In the genomic region with DNA sequence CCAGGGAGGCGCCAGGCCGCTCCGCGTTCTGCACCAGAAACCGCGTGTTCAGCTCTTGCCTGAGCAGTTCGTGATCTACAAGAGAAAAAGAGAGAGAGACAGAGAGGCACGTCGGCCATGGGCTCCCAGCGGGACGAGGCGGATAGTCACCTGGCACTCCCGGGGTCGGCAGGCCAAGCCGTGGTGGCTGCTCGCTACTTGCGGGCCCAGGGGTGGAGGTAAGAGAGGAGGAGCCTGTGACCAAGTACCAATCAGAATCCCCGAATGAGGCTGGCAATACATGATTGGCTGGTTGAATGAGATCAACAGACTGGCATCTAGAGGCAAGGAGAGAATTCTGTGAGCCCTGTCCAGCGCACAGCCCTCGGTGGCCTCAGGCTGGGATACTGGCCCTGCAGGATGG, we compare ENCODE assay signal across 10 mouse cellular contexts. TPM values are rescaled to one million over a fixed set of nuclear protein-coding genes. Genes with fewer than 3 reads are reported as not detected.
DNase-seq lines count a peak whose midpoint lies in the region; ATAC-seq and TF ChIP-seq lines count a peak whose summit lies in the region.
"Had no signal": no experiment of that assay in that cellular context is flagged by ENCODE, and none has a peak within 500 bp of the region (broad histone marks: within the 10 kb centered on the region; RNA-seq: fewer than 3 reads in every experiment).

No protein-coding gene starts in this region.

- H3K4me1 ChIP-seq in kidney, adult 2 months (ENCODE audit: control insufficient read depth, insufficient read depth, low read length) = no peaks in the 10 kb centered on the region
- no peaks in the 10 kb centered on the region; the same call in 1 of the 2 replicates for H3K4me1 ChIP-seq in forebrain, embryonic 14.5 days (ENCODE audit: control insufficient read depth, insufficient read depth, low read length)
- H3K4me1 ChIP-seq in midbrain, embryonic 15.5 days = no peaks in the 10 kb centered on the region

- H3K27me3 ChIP-seq in kidney, adult 2 months (replicated peaks; ENCODE audit: control insufficient read depth, insufficient read depth, low read length) = no peaks in the 10 kb centered on the region
- H3K27me3 ChIP-seq in forebrain, embryonic 14.5 days (replicated peaks; ENCODE audit: control insufficient read depth, insufficient read depth, low read length) = no peaks in the 10 kb centered on the region
- no peaks in the 10 kb centered on the region for H3K27me3 ChIP-seq in midbrain, embryonic 15.5 days (replicated peaks)

- H3K36me3 ChIP-seq in kidney, adult 2 months (ENCODE audit: control insufficient read depth, insufficient read depth, low read length) = 0 out of 2 replicates have a peak, but pooled peaks cover 2% of the 10 kb centered on the region
- peaks cover 71% of the 10 kb centered on the region for H3K36me3 ChIP-seq in forebrain, embryonic 14.5 days (ENCODE audit: control insufficient read depth, insufficient read depth, low read length)
- H3K36me3 ChIP-seq in midbrain, embryonic 15.5 days (replicated peaks) = peaks cover 21% of the 10 kb centered on the region

- no peak for TF ChIP-seq POLR2A in kidney, adult 2 months (IDR thresholded peaks at IDR 0.05; ENCODE audit: low read depth, low read length)

- no peak overlapping the region for H3K9ac ChIP-seq in forebrain, embryonic 14.5 days (ENCODE audit: low read length)
- H3K9ac ChIP-seq in midbrain, embryonic 15.5 days = no peak overlapping the region
- H3K9ac ChIP-seq: liver, embryonic 14.5 days had no signal

- 69% methylated on average over 20 of the region's 20 CpGs for WGBS in kidney, adult 2 months
- 37% methylated on average over 20 of the region's 20 CpGs for WGBS in forebrain, embryonic 14.5 days
- 35% methylated on average over 20 of the region's 20 CpGs for WGBS in midbrain, embryonic 15.5 days

- H3K4me3 ChIP-seq in kidney, adult 2 months (ENCODE audit: insufficient read depth, low read depth, low read length) = no peak overlapping the region
- H3K4me3 ChIP-seq in forebrain, embryonic 14.5 days (ENCODE audit: low read depth, low read length) = no peak overlapping the region
- no peak overlapping the region for H3K4me3 ChIP-seq in midbrain, embryonic 15.5 days

- no peak for TF ChIP-seq CTCF in kidney, adult 2 months (conservative IDR thresholded peaks at IDR 0.05; ENCODE audit: insufficient read depth, insufficient read length, low read depth, low read length)

- ATAC-seq in forebrain, embryonic 14.5 days = peak; percentile 22
- ATAC-seq in midbrain, embryonic 15.5 days (replicated peaks) = 0 out of 2 replicates have a peak, but pooled peaks have one; percentile 30

- no peak overlapping the region for H3K27ac ChIP-seq in kidney, adult 2 months (ENCODE audit: insufficient read depth, low read depth, low read length)
- H3K27ac ChIP-seq in forebrain, embryonic 14.5 days (ENCODE audit: low read depth, low read length) = no peak overlapping the region
- H3K27ac ChIP-seq in midbrain, embryonic 15.5 days = no peak overlapping the region
- H3K27ac ChIP-seq: liver, embryonic 14.5 days had no signal

- no peaks in the 10 kb centered on the region for H3K9me3 ChIP-seq in forebrain, embryonic 14.5 days (replicated peaks; ENCODE audit: control insufficient read depth, low read length)
- H3K9me3 ChIP-seq in midbrain, embryonic 15.5 days = no peaks in the 10 kb centered on the region

- peak; percentile 56 for DNase-seq in cerebellum, adult 9-11 months
- DNase-seq in cerebellum, adult 11-12 months = no peak
- peak; percentile 21 to 23 for DNase-seq in kidney, postnatal 4 days
- DNase-seq in kidney, adult 2 months = no peak
- peak; percentile 32 for DNase-seq in forebrain, embryonic 14.5 days (ENCODE audit: low spot score)
- DNase-seq in thymus, postnatal 14 days = no peak
- no peak for DNase-seq in lung, adult 18-20 months

- no peak overlapping the region for H3K4me2 ChIP-seq in forebrain, embryonic 14.5 days (ENCODE audit: low read length)
- H3K4me2 ChIP-seq in midbrain, embryonic 15.5 days = no peak overlapping the region

RNA-seq across cellular contexts. Expression of gene Lrcol1, which starts 33.7 kb away (rescaled TPM):
- polyA plus RNA-seq in kidney, adult 2 months (2012; rRNA removed) = not detected in 2 replicates
- not detected in 2 replicates for polyA plus RNA-seq in forebrain, embryonic 14.5 days (2014; fragmentation: Nextera tagmentation; extraction: Ambion mirVana)
- polyA plus RNA-seq in midbrain, embryonic 15.5 days (2015; fragmentation: Nextera tagmentation; extraction: Ambion mirVana) = not detected in 2 replicates
- polyA plus RNA-seq: liver, embryonic 14.5 days; stomach, embryonic 16.5 days had no signal

RNA-seq across cellular contexts. Expression of gene P2rx2, which starts 35.2 kb away (rescaled TPM):
- 0.59 and 0.90 TPM in 2 replicates for polyA plus RNA-seq in kidney, adult 2 months (2012; rRNA removed)
- polyA plus RNA-seq in forebrain, embryonic 14.5 days (2014; fragmentation: Nextera tagmentation; extraction: Ambion mirVana) = 5.9 and 6.4 TPM in 2 replicates
- polyA plus RNA-seq in midbrain, embryonic 15.5 days (2015; fragmentation: Nextera tagmentation; extraction: Ambion mirVana) = 7.7 and 8.4 TPM in 2 replicates

Comparison
In these comparisons a context has a peak if more than half of its experiments do, and no peak if none do; other contexts are left out.
1. DNase-seq: peak in cerebellum, adult 9-11 months (single experiment), kidney, postnatal 4 days (2 of 2) and forebrain, embryonic 14.5 days (single experiment); none in cerebellum, adult 11-12 months (single experiment), kidney, adult 2 months (single experiment), thymus, postnatal 14 days (single experiment) and lung, adult 18-20 months (0 of 2).